ENCODE assay signal across 21 mouse cellular contexts in the genomic region with DNA sequence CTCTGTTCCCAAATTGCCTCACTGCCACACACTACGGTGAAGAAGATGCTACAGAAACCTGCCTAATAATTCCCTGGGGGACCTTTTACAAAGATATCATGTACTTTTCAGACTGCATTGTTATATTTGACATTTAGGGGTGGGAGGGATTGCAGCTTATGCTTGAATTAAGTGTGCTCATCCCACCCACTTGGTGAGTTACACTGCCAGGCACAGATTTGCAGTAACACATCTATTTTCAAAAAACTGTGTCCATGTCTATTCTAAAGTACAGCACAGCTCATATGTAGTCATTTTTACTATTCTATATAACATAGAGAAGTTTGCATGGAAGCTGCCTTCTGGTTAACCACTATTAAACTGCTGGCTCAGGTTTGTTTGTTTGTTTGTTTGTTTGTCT.
DNase-seq lines count a peak whose midpoint lies in the region; ATAC-seq lines count a peak whose summit lies in the region.
"Had no signal": no experiment of that assay in that cellular context is flagged by ENCODE, and none has a peak within 500 bp of the region (broad histone marks: within the 10 kb centered on the region; RNA-seq: fewer than 3 reads in every experiment).

No protein-coding gene starts in this region.

- DNase-seq in frontal cortex, postnatal 14 days (ENCODE audit: low spot score in 2 of 2), result no peak
- peak; percentile 9 for DNase-seq in right cerebral cortex, adult 18-20 months
- DNase-seq in right cerebral cortex, postnatal 14 days, result no peak
- no peak for DNase-seq in yolk sac, embryonic 10.5 days (ENCODE audit: low spot score)
- DNase-seq: adrenal gland, adult 8-10 months; adrenal gland, postnatal 14 days; adrenal gland, postnatal 36 days; B cell, adult 2 months; cerebellum, adult 11 months; cerebellum, adult 18-20 months; cerebellum, adult 8-10 months; cerebellum, adult 9-11 months; cerebellum, postnatal 14 days; cerebellum, postnatal 36 days; embryo, embryonic 11 days had no signal

- ATAC-seq in frontal cortex, adult (ENCODE audit: low TSS enrichment), result peak; percentile 98
- ATAC-seq: activated CD4-positive, CD25-positive, alpha-beta regulatory T cell, adult 4 months; CD4-positive, CD25-positive, alpha-beta regulatory T cell, adult 4 months; forebrain, embryonic 14.5 days; forebrain, embryonic 16.5 days; Patski had no signal
